Mouse (Mus musculus): ENCODE data around the gene Ggct.

Gene Ggct

GRCm38 (mm10) chr6:54948682-54949081 is 44.1 kb downstream of the Ggct start:
- H3K27me3 ChIP-seq (ENCODE audit: control insufficient read depth, insufficient read depth, low read length, poor library complexity, severe bottlenecking): no peaks in the 10 kb centered on the region
- peaks cover 5% of the 10 kb centered on the region; the same call in 1 of the 2 replicates for H3K36me3 ChIP-seq (ENCODE audit: control insufficient read depth, insufficient read depth, low read length, poor library complexity, severe bottlenecking)
- DNase-seq (ENCODE audit: low read depth, low spot score): no peak

GRCm38 (mm10) chr6:54946241-54946953 is 46.4 kb downstream of the Ggct start:
- no peaks in the 10 kb centered on the region for H3K27me3 ChIP-seq (ENCODE audit: control insufficient read depth, insufficient read depth, low read length, poor library complexity, severe bottlenecking)
- DNase-seq (ENCODE audit: low read depth, low spot score): no peak
- peaks cover 5% of the 10 kb centered on the region; the same call in 1 of the 2 replicates for H3K36me3 ChIP-seq (ENCODE audit: control insufficient read depth, insufficient read depth, low read length, poor library complexity, severe bottlenecking)

- Histone ChIP-seq H3K36me3 (ENCODE audit: control insufficient read depth, insufficient read depth, low read length, poor library complexity, severe bottlenecking) (peaks cover 5% of the 10 kb centered on the region; the same call in 1 of the 2 replicates), H3K27me3 (ENCODE audit: control insufficient read depth, insufficient read depth, low read length, poor library complexity, severe bottlenecking) (no peaks in the 10 kb centered on the region)
- DNase-seq (ENCODE audit: low read depth, low spot score): no peak
These were observed 48.2 kb downstream of the Ggct start for GRCm38 (mm10) chr6:54944551-54944950.

GRCm38 (mm10) chr6:54943753-54944152 is 49.0 kb downstream of the Ggct start:
- no peak for DNase-seq (ENCODE audit: low read depth, low spot score)
- H3K27me3 ChIP-seq (ENCODE audit: control insufficient read depth, insufficient read depth, low read length, poor library complexity, severe bottlenecking): no peaks in the 10 kb centered on the region

GRCm38 (mm10) chr6:54943292-54943691 is 49.5 kb downstream of the Ggct start:
- no peaks in the 10 kb centered on the region for H3K27me3 ChIP-seq (ENCODE audit: control insufficient read depth, insufficient read depth, low read length, poor library complexity, severe bottlenecking)
- no peaks in the 10 kb centered on the region; the same call in 1 of the 2 replicates for H3K36me3 ChIP-seq (ENCODE audit: control insufficient read depth, insufficient read depth, low read length, poor library complexity, severe bottlenecking)
- no peak for DNase-seq (ENCODE audit: low read depth, low spot score)

More at GRCm38 (mm10) chr6:54943753-54944152, 49.0 kb downstream of the Ggct start:
- no peaks in the 10 kb centered on the region; the same call in 1 of the 2 replicates for H3K36me3 ChIP-seq (ENCODE audit: control insufficient read depth, insufficient read depth, low read length, poor library complexity, severe bottlenecking)

GRCm38 (mm10) chr6:54941149-54941548 is 51.6 kb downstream of the Ggct start:
- Histone ChIP-seq H3K27me3 (ENCODE audit: control insufficient read depth, insufficient read depth, low read length, poor library complexity, severe bottlenecking) (no peaks in the 10 kb centered on the region), H3K36me3 (ENCODE audit: control insufficient read depth, insufficient read depth, low read length, poor library complexity, severe bottlenecking) (peaks cover 3% of the 10 kb centered on the region; the same call in 1 of the 2 replicates)
- DNase-seq (ENCODE audit: low read depth, low spot score): no peak

GRCm38 (mm10) chr6:54940126-54940525 is 52.6 kb downstream of the Ggct start:
- no peak for DNase-seq (ENCODE audit: low read depth, low spot score)
- Histone ChIP-seq H3K27me3 (ENCODE audit: control insufficient read depth, insufficient read depth, low read length, poor library complexity, severe bottlenecking) (no peaks in the 10 kb centered on the region), H3K36me3 (ENCODE audit: control insufficient read depth, insufficient read depth, low read length, poor library complexity, severe bottlenecking) (peaks cover 3% of the 10 kb centered on the region; the same call in 1 of the 2 replicates)

- DNase-seq (ENCODE audit: low read depth, low spot score): no peak
- peaks cover 3% of the 10 kb centered on the region; the same call in 1 of the 2 replicates for H3K36me3 ChIP-seq (ENCODE audit: control insufficient read depth, insufficient read depth, low read length, poor library complexity, severe bottlenecking)
- H3K27me3 ChIP-seq (ENCODE audit: control insufficient read depth, insufficient read depth, low read length, poor library complexity, severe bottlenecking): no peaks in the 10 kb centered on the region
These were observed 53.1 kb downstream of the Ggct start for GRCm38 (mm10) chr6:54939631-54940030.

- Histone ChIP-seq H3K36me3 (ENCODE audit: control insufficient read depth, insufficient read depth, low read length, poor library complexity, severe bottlenecking) (peaks cover 3% of the 10 kb centered on the region; the same call in 1 of the 2 replicates), H3K27me3 (ENCODE audit: control insufficient read depth, insufficient read depth, low read length, poor library complexity, severe bottlenecking) (no peaks in the 10 kb centered on the region)
- DNase-seq (ENCODE audit: low read depth, low spot score): no peak
These were observed 56.3 kb downstream of the Ggct start for GRCm38 (mm10) chr6:54936496-54936895.

GRCm38 (mm10) chr6:54934930-54935329 is 57.8 kb downstream of the Ggct start:
- Histone ChIP-seq H3K36me3 (ENCODE audit: control insufficient read depth, insufficient read depth, low read length, poor library complexity, severe bottlenecking) (peaks cover 3% of the 10 kb centered on the region; the same call in 1 of the 2 replicates), H3K27me3 (ENCODE audit: control insufficient read depth, insufficient read depth, low read length, poor library complexity, severe bottlenecking) (no peaks in the 10 kb centered on the region)
- DNase-seq (ENCODE audit: low read depth, low spot score): no peak

GRCm38 (mm10) chr6:54934313-54934712 is 58.4 kb downstream of the Ggct start:
- no peak for DNase-seq (ENCODE audit: low read depth, low spot score)
- Histone ChIP-seq H3K36me3 (ENCODE audit: control insufficient read depth, insufficient read depth, low read length, poor library complexity, severe bottlenecking) (peaks cover 3% of the 10 kb centered on the region; the same call in 1 of the 2 replicates), H3K27me3 (ENCODE audit: control insufficient read depth, insufficient read depth, low read length, poor library complexity, severe bottlenecking) (no peaks in the 10 kb centered on the region)

GRCm38 (mm10) chr6:54933866-54934265 is 58.9 kb downstream of the Ggct start:
- Histone ChIP-seq H3K27me3 (ENCODE audit: control insufficient read depth, insufficient read depth, low read length, poor library complexity, severe bottlenecking) (no peaks in the 10 kb centered on the region), H3K36me3 (ENCODE audit: control insufficient read depth, insufficient read depth, low read length, poor library complexity, severe bottlenecking) (peaks cover 3% of the 10 kb centered on the region; the same call in 1 of the 2 replicates)
- no peak for DNase-seq (ENCODE audit: low read depth, low spot score)

- DNase-seq (ENCODE audit: low read depth, low spot score): no peak
- Histone ChIP-seq H3K36me3 (ENCODE audit: control insufficient read depth, insufficient read depth, low read length, poor library complexity, severe bottlenecking) (peaks cover 3% of the 10 kb centered on the region; the same call in 1 of the 2 replicates), H3K27me3 (ENCODE audit: control insufficient read depth, insufficient read depth, low read length, poor library complexity, severe bottlenecking) (no peaks in the 10 kb centered on the region)
These were observed 59.5 kb downstream of the Ggct start for GRCm38 (mm10) chr6:54933216-54933615.
